Mouse (Mus musculus) hindbrain, embryonic 14.5 days (tissue): ENCODE measurements around the gene Olfr374. TPM values are rescaled to one million over a fixed set of nuclear protein-coding genes. Genes with fewer than 3 reads are reported as not detected.
"Not testable (repeated sequence)": the region's sequence is repeated elsewhere in the genome, so short reads cannot be mapped to it uniquely, and the experiment has no call there.

Experiments used
- ATAC-seq: fragments of 200-750 bp; cut with Nextera tagmentation; 2 replicates; pipeline ENCODE4 v1.8.0; 2017; ENCODE audit warnings: moderate number of reproducible peaks, mild to moderate bottlenecking, moderate TSS enrichment, moderate library complexity; ENCODE audit not compliant: low FRiP score
- DNase-seq: peaks from one replicate; pipeline ENCODE4 v3.0.0-alpha.2; 2015; ENCODE audit warnings: low spot score
- H3K27ac ChIP-seq: fragments of 300-500 bp; sonication (generic); 2 replicates; pipeline ENCODE4 v1.5.1; 2014; ENCODE audit warnings: mild to moderate bottlenecking, moderate library complexity
- H3K27me3 ChIP-seq: fragments of 300-500 bp; sonication (generic); 2 replicates; pipeline ENCODE4 v1.6.1; 2014; ENCODE audit warnings: mild to moderate bottlenecking, low read length, mixed read lengths; ENCODE audit not compliant: control insufficient read depth, insufficient read depth
- H3K36me3 ChIP-seq: fragments of 300-500 bp; sonication (generic); replicated peaks from 2 replicates; pipeline ENCODE4 v1.6.1; 2014; ENCODE audit not compliant: control insufficient read depth, insufficient read depth
- H3K4me1 ChIP-seq: fragments of 300-500 bp; sonication (generic); replicated peaks from 2 replicates; pipeline ENCODE4 v1.6.1; 2014; ENCODE audit warnings: antibody characterized with exemption, low read length, mixed read lengths; ENCODE audit not compliant: control insufficient read depth, insufficient read depth
- H3K4me2 ChIP-seq: fragments of 300-500 bp; sonication (generic); replicated peaks from 2 replicates; pipeline ENCODE4 v1.6.1; 2014; ENCODE audit warnings: mild to moderate bottlenecking, moderate library complexity
- H3K4me3 ChIP-seq: fragments of 300-500 bp; sonication (generic); replicated peaks from 2 replicates; pipeline ENCODE4 v1.5.1; 2014; ENCODE audit warnings: mild to moderate bottlenecking, low read length
- H3K9ac ChIP-seq: fragments of 300-500 bp; sonication (generic); 2 replicates; pipeline ENCODE4 v1.6.1; 2014
- H3K9me3 ChIP-seq: fragments of 300-500 bp; sonication (generic); 2 replicates; pipeline ENCODE4 v1.6.1; 2016; ENCODE audit warnings: low read length; ENCODE audit not compliant: control insufficient read depth
- WGBS: fragments of 180-500 bp; shearing (Covaris S2); extraction: QIAGEN DNeasy Blood & Tissue Kit; methylation state at CpG from one replicate; pipeline ENCODE4 v1.1.7; 2014; 5-methylcytosine and 5-hydroxymethylcytosine counted together
- polyA plus RNA-seq: library from polyadenylated mRNA; unstranded; fragments of >200 nt; fragmentation: Nextera tagmentation; extraction: Ambion mirVana; gene quantifications from 2 replicates; pipeline ENCODE4 v1.2.1, GENCODE M21; 2014

Olfr374 gene
- polyA plus RNA-seq, 1 experiment from 2014 or later = not detected

- no peaks in the 10 kb centered on the region for H3K9me3 ChIP-seq
- DNase-seq (no peak), ATAC-seq (no peak)
- 78% methylated on average over 6 of the region's 6 CpGs for WGBS
- no peaks in the 10 kb centered on the region for H3K36me3 ChIP-seq
- H3K4me3 ChIP-seq = no peak overlapping the region
- H3K27ac ChIP-seq = no peak overlapping the region
- H3K27me3 ChIP-seq = no peaks in the 10 kb centered on the region
- H3K9ac ChIP-seq = no peak overlapping the region
- no peak overlapping the region for H3K4me2 ChIP-seq
- no peaks in the 10 kb centered on the region for H3K4me1 ChIP-seq
These were observed 4.0 kb downstream of the Olfr374 start for GRCm38 (mm10) chr8:72110876-72111275.

DNA sequence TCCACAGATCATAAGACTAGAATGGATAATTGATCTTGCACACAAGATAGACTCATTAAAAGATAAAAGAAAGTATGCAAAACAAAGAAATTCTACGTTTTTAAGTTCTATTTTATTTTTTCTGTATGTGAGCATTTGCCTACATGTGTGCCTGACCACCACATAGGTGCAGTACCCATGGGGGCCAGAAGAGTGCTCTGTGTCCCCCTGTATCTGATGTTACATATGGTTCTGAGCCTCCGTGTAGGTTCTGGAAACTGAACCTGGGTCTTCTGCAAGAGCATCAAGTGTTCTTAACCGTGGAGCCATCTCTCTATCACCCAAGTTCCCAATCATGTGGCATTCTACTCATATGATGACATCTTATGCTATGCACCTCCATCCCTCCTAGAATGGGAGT lies 5.6 kb downstream of the Olfr374 start:
- H3K4me3 ChIP-seq = no peak overlapping the region
- no peak overlapping the region for H3K27ac ChIP-seq
- H3K36me3 ChIP-seq = no peaks in the 10 kb centered on the region
- no peaks in the 10 kb centered on the region for H3K9me3 ChIP-seq
- ATAC-seq = no peak
- H3K4me1 ChIP-seq = no peaks in the 10 kb centered on the region
- no peak for DNase-seq
- no peak overlapping the region for H3K4me2 ChIP-seq
- no peak overlapping the region for H3K9ac ChIP-seq
- 76% methylated on average over 3 of the region's 3 CpGs for WGBS
- H3K27me3 ChIP-seq = no peaks in the 10 kb centered on the region

DNA sequence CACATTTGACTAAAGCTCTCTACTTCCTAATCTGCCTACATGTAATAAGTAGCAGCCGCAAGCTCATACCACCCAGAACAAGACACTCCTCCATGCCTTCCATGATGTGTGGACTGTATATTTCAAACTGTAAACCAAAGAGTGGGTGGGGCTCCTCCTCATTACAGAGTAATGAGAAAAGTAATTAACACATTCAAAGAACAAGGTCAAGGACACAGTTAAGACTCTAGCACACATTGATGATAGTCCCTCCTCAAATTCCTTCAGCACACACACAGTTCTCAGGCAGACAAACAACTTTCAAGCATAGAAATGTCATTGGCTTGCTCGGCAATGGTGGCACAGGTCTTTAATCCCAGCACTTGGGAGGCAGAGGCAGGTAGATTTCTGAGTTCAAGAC lies 8.4 kb downstream of the Olfr374 start:
- H3K4me2 ChIP-seq = no peak overlapping the region
- H3K4me1 ChIP-seq = no peaks in the 10 kb centered on the region
- 89% methylated on average over 2 of the region's 2 CpGs for WGBS
- no peaks in the 10 kb centered on the region for H3K27me3 ChIP-seq
- ATAC-seq (no peak), DNase-seq (no peak)
- H3K9ac ChIP-seq = no peak overlapping the region
- no peak overlapping the region for H3K4me3 ChIP-seq
- H3K27ac ChIP-seq = no peak overlapping the region
- H3K36me3 ChIP-seq = no peaks in the 10 kb centered on the region
- no peaks in the 10 kb centered on the region for H3K9me3 ChIP-seq

- Histone ChIP-seq H3K36me3 (no peaks in the 10 kb centered on the region), H3K4me1 (no peaks in the 10 kb centered on the region), H3K9me3 (no peaks in the 10 kb centered on the region), H3K27ac (no peak overlapping the region), H3K4me2 (no peak overlapping the region), H3K9ac (no peak overlapping the region), H3K4me3 (no peak overlapping the region), H3K27me3 (no peaks in the 10 kb centered on the region)
- WGBS = 52% methylated on average over 4 of the region's 4 CpGs
- ATAC-seq (no peak), DNase-seq (no peak)
These were observed 11.8 kb downstream of the Olfr374 start for GRCm38 (mm10) chr8:72118616-72119015.

DNA sequence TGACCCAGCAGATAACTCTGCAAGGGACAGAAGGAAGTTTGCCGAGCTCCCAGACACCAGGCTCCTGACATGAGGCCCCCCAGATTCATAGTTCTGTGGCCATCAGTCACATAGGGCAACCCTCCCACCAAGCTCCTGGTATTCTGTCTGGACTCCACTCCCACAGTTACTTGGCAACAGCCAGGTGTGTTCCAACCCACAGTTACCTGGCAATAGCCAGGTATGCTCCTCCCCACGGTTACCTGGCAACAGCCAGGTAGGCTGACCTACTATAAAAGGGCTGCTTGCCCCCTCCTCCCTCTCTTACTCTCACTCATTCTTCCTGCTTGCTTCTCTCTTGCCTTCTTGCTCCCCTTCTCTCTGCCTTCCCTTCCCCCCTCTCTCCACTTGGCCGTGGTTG lies 14.6 kb downstream of the Olfr374 start:
- not testable (repeated sequence) for H3K9me3 ChIP-seq, H3K27ac ChIP-seq, H3K4me2 ChIP-seq, H3K4me3 ChIP-seq, DNase-seq, H3K9ac ChIP-seq, H3K36me3 ChIP-seq, H3K4me1 ChIP-seq, ATAC-seq, H3K27me3 ChIP-seq
- WGBS = 69% methylated on average over 3 of the region's 3 CpGs

GRCm38 (mm10) chr8:72121997-72122396 lies 15.2 kb downstream of the Olfr374 start:
- WGBS = 77% methylated on average over 1 of the region's 1 CpGs
- H3K27ac ChIP-seq = no peak overlapping the region
- H3K27me3 ChIP-seq = no peaks in the 10 kb centered on the region
- H3K36me3 ChIP-seq = no peaks in the 10 kb centered on the region
- H3K4me1 ChIP-seq = no peaks in the 10 kb centered on the region
- no peak overlapping the region for H3K4me2 ChIP-seq
- ATAC-seq = no peak
- DNase-seq = no peak
- no peaks in the 10 kb centered on the region for H3K9me3 ChIP-seq
- no peak overlapping the region for H3K9ac ChIP-seq
- no peak overlapping the region for H3K4me3 ChIP-seq

- H3K27me3 ChIP-seq = no peaks in the 10 kb centered on the region
- 82% methylated on average over 1 of the region's 1 CpGs for WGBS
- no peaks in the 10 kb centered on the region for H3K36me3 ChIP-seq
- H3K9ac ChIP-seq = no peak overlapping the region
- no peaks in the 10 kb centered on the region for H3K9me3 ChIP-seq
- no peak overlapping the region for H3K4me2 ChIP-seq
- no peak for DNase-seq
- no peak overlapping the region for H3K4me3 ChIP-seq
- H3K4me1 ChIP-seq = no peaks in the 10 kb centered on the region
- ATAC-seq = no peak
- H3K27ac ChIP-seq = no peak overlapping the region
These were observed 21.0 kb downstream of the Olfr374 start for GRCm38 (mm10) chr8:72127834-72128233.

DNA sequence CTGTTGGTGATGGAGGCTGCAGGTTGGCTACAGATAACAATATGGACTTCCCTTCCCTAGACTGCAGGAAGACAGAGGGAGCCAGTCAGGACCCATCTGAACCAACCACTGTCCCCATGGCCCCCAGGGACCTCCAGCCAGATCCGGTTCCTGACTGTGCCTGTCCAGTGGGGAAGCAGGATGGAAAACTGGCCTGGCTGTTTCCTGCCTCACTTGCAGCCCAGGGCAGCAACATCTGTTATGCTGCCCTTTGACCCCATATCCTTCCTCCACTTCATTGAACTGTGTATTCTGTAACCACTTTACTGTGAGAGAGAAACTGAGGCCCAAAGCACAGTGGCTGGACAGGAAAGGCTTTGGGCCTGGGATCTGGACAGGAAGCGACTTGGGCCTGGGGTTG lies 24.4 kb downstream of the Olfr374 start:
- H3K4me3 ChIP-seq = no peak overlapping the region
- H3K4me2 ChIP-seq = no peak overlapping the region
- no peaks in the 10 kb centered on the region for H3K27me3 ChIP-seq
- H3K9me3 ChIP-seq = no peaks in the 10 kb centered on the region
- no peak overlapping the region for H3K9ac ChIP-seq
- H3K4me1 ChIP-seq = peaks cover 5% of the 10 kb centered on the region
- 71% methylated on average over 2 of the region's 2 CpGs for WGBS
- DNase-seq (no peak), ATAC-seq (no peak)
- no peak overlapping the region for H3K27ac ChIP-seq
- no peaks in the 10 kb centered on the region for H3K36me3 ChIP-seq

DNA sequence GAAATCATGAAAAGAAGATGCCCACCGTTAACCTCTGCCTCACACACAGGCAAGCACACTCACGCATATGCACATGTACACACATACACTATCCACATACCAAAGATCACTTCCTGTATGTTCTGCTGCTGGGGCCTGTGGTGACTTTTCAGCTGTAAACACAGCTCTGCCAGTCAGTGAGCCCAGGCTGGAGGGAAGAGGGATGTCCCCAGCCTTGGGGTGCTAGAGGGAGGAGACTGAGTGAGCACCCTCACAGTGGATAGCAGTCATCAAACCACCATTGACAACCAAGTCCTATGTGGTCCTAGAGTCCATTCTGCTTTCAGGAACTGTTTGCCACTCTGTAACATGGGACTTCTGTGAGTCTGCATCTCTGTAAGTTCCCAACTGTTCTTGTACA lies 25.1 kb downstream of the Olfr374 start:
- no peak for ATAC-seq
- H3K36me3 ChIP-seq = no peaks in the 10 kb centered on the region
- no peak overlapping the region for H3K4me3 ChIP-seq
- no peak overlapping the region for H3K27ac ChIP-seq
- no peak overlapping the region for H3K9ac ChIP-seq
- DNase-seq = no peak
- no peaks in the 10 kb centered on the region for H3K9me3 ChIP-seq
- 89% methylated on average over 2 of the region's 2 CpGs for WGBS
- no peaks in the 10 kb centered on the region for H3K27me3 ChIP-seq
- no peak overlapping the region for H3K4me2 ChIP-seq
- H3K4me1 ChIP-seq = peaks cover 11% of the 10 kb centered on the region

GRCm38 (mm10) chr8:72132417-72132816 lies 25.6 kb downstream of the Olfr374 start:
- H3K27me3 ChIP-seq = no peaks in the 10 kb centered on the region
- no peak overlapping the region for H3K9ac ChIP-seq
- ATAC-seq (no peak), DNase-seq (no peak)
- H3K9me3 ChIP-seq = no peaks in the 10 kb centered on the region
- H3K27ac ChIP-seq = no peak overlapping the region
- WGBS = 90% methylated on average over 1 of the region's 1 CpGs
- no peak overlapping the region for H3K4me2 ChIP-seq
- H3K36me3 ChIP-seq = no peaks in the 10 kb centered on the region
- no peak overlapping the region for H3K4me3 ChIP-seq
- H3K4me1 ChIP-seq = peaks cover 16% of the 10 kb centered on the region
